Mouse (Mus musculus) heart, embryonic 12.5 days (tissue): ENCODE data around the gene Ccr6. TPM values are rescaled to one million over a fixed set of nuclear protein-coding genes. Genes with fewer than 3 reads are reported as not detected.
"Not testable (repeated sequence)": the region's sequence is repeated elsewhere in the genome, so short reads cannot be mapped to it uniquely, and the experiment has no call there.

ENCODE experiments used
- ATAC-seq: fragments of 200-750 bp; cut with Nextera tagmentation; 2 replicates; pipeline ENCODE4 v1.8.0; 2017; ENCODE audit warnings: moderate TSS enrichment, moderate library complexity; ENCODE audit not compliant: insufficient number of reproducible peaks, low FRiP score
- H3K27ac ChIP-seq: fragments of 300-500 bp; sonication (generic); 2 replicates; pipeline ENCODE4 v1.5.1; 2016; ENCODE audit warnings: mild to moderate bottlenecking, moderate library complexity; ENCODE audit not compliant: poor library complexity, severe bottlenecking
- H3K27me3 ChIP-seq: fragments of 300-500 bp; sonication (generic); replicated peaks from 2 replicates; pipeline ENCODE4 v1.6.1; 2016; ENCODE audit warnings: mild to moderate bottlenecking, moderate library complexity
- H3K36me3 ChIP-seq: fragments of 300-500 bp; sonication (generic); 2 replicates; pipeline ENCODE4 v1.6.1; 2016; ENCODE audit warnings: mild to moderate bottlenecking, moderate library complexity
- H3K4me1 ChIP-seq: fragments of 300-500 bp; sonication (generic); replicated peaks from 2 replicates; pipeline ENCODE4 v1.6.1; 2016; ENCODE audit warnings: mild to moderate bottlenecking
- H3K4me2 ChIP-seq: fragments of 300-500 bp; sonication (generic); 2 replicates; pipeline ENCODE4 v1.6.1; 2016; ENCODE audit warnings: mild to moderate bottlenecking, moderate library complexity
- H3K4me3 ChIP-seq: fragments of 300-500 bp; sonication (generic); 2 replicates; pipeline ENCODE4 v1.5.1; 2016; ENCODE audit warnings: mild to moderate bottlenecking
- H3K9ac ChIP-seq: fragments of 300-500 bp; sonication (generic); 2 replicates; pipeline ENCODE4 v1.6.1; 2016; ENCODE audit warnings: mild to moderate bottlenecking, moderate library complexity
- H3K9me3 ChIP-seq: fragments of 300-500 bp; sonication (generic); replicated peaks from 2 replicates; pipeline ENCODE4 v1.6.1; 2016; ENCODE audit warnings: mild to moderate bottlenecking, moderate library complexity
- WGBS: fragments of 180-500 bp; shearing (Covaris S2); methylation state at CpG from one replicate; pipeline ENCODE4 v1.1.7; 2016; 5-methylcytosine and 5-hydroxymethylcytosine counted together
- polyA plus RNA-seq: library from polyadenylated mRNA; unstranded; fragments of >200 nt; fragmentation: Nextera tagmentation; extraction: Ambion mirVana; gene quantifications from 2 replicates; pipeline ENCODE4 v1.2.1, GENCODE M21; 2016

The Ccr6 gene
- polyA plus RNA-seq, 1 experiment from 2014 or later, result not detected

DNA sequence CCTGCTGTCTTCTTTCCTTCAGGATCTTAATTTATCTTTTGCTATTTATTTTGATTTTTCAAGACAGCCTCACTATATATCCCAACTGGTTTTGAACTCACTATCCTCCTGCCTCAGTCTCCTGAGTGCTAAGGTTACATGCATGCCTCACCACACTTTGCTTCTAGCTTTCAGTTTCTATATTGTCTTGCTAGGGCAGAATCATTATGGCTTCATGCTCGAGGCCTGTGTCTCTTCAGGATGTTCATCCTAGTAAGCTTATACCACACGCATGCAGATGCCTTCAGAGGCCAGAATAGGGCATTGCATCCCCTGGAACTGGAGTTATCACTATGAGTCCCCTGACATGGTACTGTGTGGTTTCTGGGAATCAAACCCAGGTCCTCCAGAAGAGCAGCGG lies 19.1 kb downstream of the Ccr6 start:
- WGBS, result 67% methylated on average over 3 of the region's 3 CpGs

GRCm38 (mm10) chr17:8255583-8255982 lies 19.7 kb downstream of the Ccr6 start:
- no peak for ATAC-seq
- Histone ChIP-seq H3K27me3 (peaks cover 29% of the 10 kb centered on the region), H3K4me2 (no peak overlapping the region), H3K4me3 (no peak overlapping the region), H3K9me3 (no peaks in the 10 kb centered on the region; the same call in 1 of the 2 replicates), H3K4me1 (no peaks in the 10 kb centered on the region), H3K27ac (no peak overlapping the region), H3K36me3 (no peaks in the 10 kb centered on the region), H3K9ac (no peak overlapping the region)
- 72% methylated on average over 6 of the region's 6 CpGs for WGBS

More for the DNA sequence above, 19.1 kb downstream of the Ccr6 start:
- H3K27me3 ChIP-seq, result peaks cover 32% of the 10 kb centered on the region
- H3K4me2 ChIP-seq, result no peak overlapping the region
- no peak for ATAC-seq
- H3K36me3 ChIP-seq, result no peaks in the 10 kb centered on the region
- no peaks in the 10 kb centered on the region for H3K9me3 ChIP-seq
- H3K4me3 ChIP-seq, result no peak overlapping the region
- H3K9ac ChIP-seq, result no peak overlapping the region
- no peak overlapping the region for H3K27ac ChIP-seq
- no peaks in the 10 kb centered on the region for H3K4me1 ChIP-seq

DNA sequence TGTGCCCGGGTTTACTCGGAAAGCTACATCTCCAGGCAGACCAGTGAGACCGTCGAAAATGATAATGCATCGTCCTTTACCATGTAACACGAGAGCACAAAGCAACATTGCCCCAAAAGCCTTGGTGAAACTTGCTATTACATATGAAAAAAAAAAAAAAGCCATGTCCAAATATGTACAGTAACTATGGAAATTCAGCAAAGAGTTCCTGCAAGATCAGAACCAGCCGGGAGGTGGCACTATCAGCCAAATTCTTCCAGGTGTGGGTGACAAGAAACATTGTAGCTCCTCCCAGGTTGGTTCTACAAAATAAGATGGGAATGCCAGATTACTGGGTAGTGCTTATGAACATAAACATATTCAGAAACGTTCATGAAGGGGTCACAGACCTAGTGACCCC lies 21.1 kb downstream of the Ccr6 start:
- no peak for ATAC-seq
- H3K27me3 ChIP-seq, result peaks cover 35% of the 10 kb centered on the region
- no peak overlapping the region for H3K9ac ChIP-seq
- no peak overlapping the region for H3K4me2 ChIP-seq
- no peak overlapping the region for H3K4me3 ChIP-seq
- 67% methylated on average over 8 of the region's 8 CpGs for WGBS
- H3K27ac ChIP-seq, result no peak overlapping the region
- no peaks in the 10 kb centered on the region; the same call in 1 of the 2 replicates for H3K9me3 ChIP-seq
- H3K36me3 ChIP-seq, result no peaks in the 10 kb centered on the region
- no peaks in the 10 kb centered on the region for H3K4me1 ChIP-seq

- H3K4me3 ChIP-seq, H3K27ac ChIP-seq, ATAC-seq, H3K36me3 ChIP-seq, H3K9ac ChIP-seq, H3K9me3 ChIP-seq, H3K4me2 ChIP-seq, H3K4me1 ChIP-seq: not testable (repeated sequence)
- 14% methylated on average over 7 of the region's 7 CpGs for WGBS
- H3K27me3 ChIP-seq, result peaks cover 23% of the 10 kb centered on the region
Measured at GRCm38 (mm10) chr17:8264638-8265037, 28.8 kb downstream of the Ccr6 start.

GRCm38 (mm10) chr17:8272054-8272749 lies 36.4 kb downstream of the Ccr6 start:
- no peaks in the 10 kb centered on the region for H3K36me3 ChIP-seq
- H3K9ac ChIP-seq, result no peak overlapping the region
- no peak overlapping the region for H3K27ac ChIP-seq
- no peak for ATAC-seq
- H3K4me1 ChIP-seq, result 0 out of 2 replicates have a peak, but pooled peaks cover 4% of the 10 kb centered on the region
- 33% methylated on average over 6 of the region's 6 CpGs for WGBS
- no peak overlapping the region for H3K4me3 ChIP-seq
- no peak overlapping the region for H3K4me2 ChIP-seq
- no peaks in the 10 kb centered on the region for H3K9me3 ChIP-seq
- peaks cover 15% of the 10 kb centered on the region for H3K27me3 ChIP-seq

GRCm38 (mm10) chr17:8272951-8273350 lies 37.1 kb downstream of the Ccr6 start:
- Histone ChIP-seq H3K4me3 (no peak overlapping the region), H3K27ac (no peak overlapping the region), H3K36me3 (no peaks in the 10 kb centered on the region), H3K27me3 (peaks cover 15% of the 10 kb centered on the region), H3K4me2 (no peak overlapping the region), H3K4me1 (0 out of 2 replicates have a peak, but pooled peaks cover 4% of the 10 kb centered on the region), H3K9me3 (no peaks in the 10 kb centered on the region), H3K9ac (no peak overlapping the region)
- no peak for ATAC-seq
- WGBS, result 49% methylated on average over 6 of the region's 6 CpGs

DNA sequence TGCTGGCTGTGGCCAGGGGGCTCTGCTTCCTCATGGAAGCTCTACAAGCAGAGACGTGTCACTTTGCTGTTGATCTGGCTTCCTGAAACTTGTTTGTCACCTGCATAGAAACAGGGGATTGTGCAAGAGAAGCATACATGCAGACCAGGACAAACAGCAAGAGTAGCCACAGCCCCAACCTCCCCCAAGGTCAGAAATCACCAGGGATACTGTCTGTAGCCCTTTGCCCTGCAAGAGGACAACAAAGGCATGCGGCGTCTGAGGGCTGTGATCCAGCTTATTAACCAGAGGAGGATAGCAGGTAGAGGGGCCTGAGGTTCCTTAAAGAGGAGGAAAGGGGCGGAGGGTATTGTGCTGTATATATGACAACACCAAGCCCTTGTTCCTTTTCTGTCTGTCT lies 40.2 kb downstream of the Ccr6 start:
- Histone ChIP-seq H3K36me3 (no peaks in the 10 kb centered on the region), H3K9ac (no peak overlapping the region), H3K4me1 (0 out of 2 replicates have a peak, but pooled peaks cover 4% of the 10 kb centered on the region), H3K27ac (no peak overlapping the region), H3K4me3 (no peak overlapping the region), H3K9me3 (no peaks in the 10 kb centered on the region), H3K27me3 (peaks cover 21% of the 10 kb centered on the region), H3K4me2 (no peak overlapping the region)
- no peak for ATAC-seq
- WGBS, result 69% methylated on average over 4 of the region's 4 CpGs

DNA sequence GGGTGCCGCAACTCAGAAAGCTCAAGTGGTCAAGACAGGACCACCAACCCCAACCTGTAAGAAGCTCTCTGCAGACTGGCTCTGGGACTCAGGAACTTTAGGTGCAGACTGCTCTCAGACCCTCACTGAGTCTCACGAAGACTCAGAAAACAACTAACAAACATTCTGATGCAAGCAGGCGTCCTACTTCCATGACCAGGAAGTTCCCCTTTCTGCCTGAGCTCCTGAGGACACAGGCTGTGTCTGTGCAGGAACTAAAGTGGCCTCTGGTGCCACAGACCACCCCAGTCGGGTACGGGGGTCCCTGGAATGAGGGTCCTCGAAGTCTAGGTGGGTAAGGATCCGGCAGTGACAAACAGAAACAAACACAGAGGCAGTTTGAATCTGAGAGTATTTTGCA lies 40.8 kb downstream of the Ccr6 start:
- H3K4me1 ChIP-seq, result 0 out of 2 replicates have a peak, but pooled peaks cover under 1% of the 10 kb centered on the region
- no peak overlapping the region for H3K4me2 ChIP-seq
- ATAC-seq, result no peak
- H3K9ac ChIP-seq, result no peak overlapping the region
- 71% methylated on average over 7 of the region's 7 CpGs for WGBS
- H3K36me3 ChIP-seq, result no peaks in the 10 kb centered on the region
- no peaks in the 10 kb centered on the region for H3K9me3 ChIP-seq
- H3K27me3 ChIP-seq, result peaks cover 18% of the 10 kb centered on the region
- H3K4me3 ChIP-seq, result no peak overlapping the region
- H3K27ac ChIP-seq, result no peak overlapping the region

DNA sequence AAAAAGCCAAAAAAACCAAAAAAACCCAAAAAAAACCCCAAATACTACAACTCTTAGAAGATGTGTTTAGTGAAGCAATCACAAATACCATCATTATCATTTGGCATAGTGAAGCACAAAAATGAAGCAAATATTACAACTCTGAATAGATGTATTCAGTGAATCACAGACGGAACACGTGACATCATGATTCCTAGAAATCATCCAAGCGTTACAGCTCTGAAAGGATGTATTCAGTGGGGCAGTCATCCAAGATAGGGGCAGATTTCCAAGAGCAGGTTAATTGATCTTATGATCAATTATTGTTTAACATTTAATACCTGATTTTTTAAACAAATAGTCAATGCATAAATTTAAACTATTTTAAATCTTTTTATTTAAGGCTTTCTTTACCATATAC lies 41.4 kb downstream of the Ccr6 start:
- WGBS, result 82% methylated on average over 3 of the region's 3 CpGs

GRCm38 (mm10) chr17:8278356-8278755 lies 42.5 kb downstream of the Ccr6 start:
- Histone ChIP-seq H3K27ac (no peak overlapping the region), H3K9me3 (no peaks in the 10 kb centered on the region), H3K9ac (no peak overlapping the region), H3K4me2 (no peak overlapping the region), H3K27me3 (peaks cover 17% of the 10 kb centered on the region), H3K4me1 (no peaks in the 10 kb centered on the region; the same call in 1 of the 2 replicates), H3K36me3 (no peaks in the 10 kb centered on the region), H3K4me3 (no peak overlapping the region)
- WGBS, result 66% methylated on average over 3 of the region's 3 CpGs
- ATAC-seq, result no peak

More for the DNA sequence above, 41.4 kb downstream of the Ccr6 start:
- H3K36me3 ChIP-seq, result no peaks in the 10 kb centered on the region
- no peaks in the 10 kb centered on the region; the same call in 1 of the 2 replicates for H3K4me1 ChIP-seq
- ATAC-seq, result no peak
- no peak overlapping the region for H3K4me3 ChIP-seq
- no peaks in the 10 kb centered on the region for H3K9me3 ChIP-seq
- no peak overlapping the region for H3K4me2 ChIP-seq
- peaks cover 17% of the 10 kb centered on the region for H3K27me3 ChIP-seq
- H3K27ac ChIP-seq, result no peak overlapping the region
- H3K9ac ChIP-seq, result no peak overlapping the region

- peaks cover 5% of the 10 kb centered on the region; the same call in 1 of the 2 replicates for H3K27me3 ChIP-seq
- H3K27ac ChIP-seq, result peak within 1 kb of the TSS; percentile 99
- peak within 1 kb of the TSS; percentile 93 for H3K4me2 ChIP-seq
- peak; percentile 80 for ATAC-seq
- peaks cover 6% of the 10 kb centered on the region; the same call in 1 of the 2 replicates for H3K4me1 ChIP-seq
- under 1% methylated on average over 35 of the region's 35 CpGs for WGBS
- H3K9ac ChIP-seq, result peak within 1 kb of the TSS; percentile 85
- peak within 1 kb of the TSS; percentile 69 for H3K4me3 ChIP-seq
- H3K9me3 ChIP-seq, result no peaks in the 10 kb centered on the region
- no peaks in the 10 kb centered on the region for H3K36me3 ChIP-seq
Measured at GRCm38 (mm10) chr17:8282821-8283525, 47.1 kb downstream of the Ccr6 start, which contains the start of gene Mpc1. Gene Mpc1 (plus strand): TSS chr17:8282904.
